Mouse (Mus musculus): ENCODE measurements at regions not wholly inside any gene's neighbourhood (a gene's known extent, or its start where the extent isn't known, plus 50 kb on each side); places are given as distances from the start of the nearest gene placed in this dataset.

- no peak for DNase-seq (ENCODE audit: low spot score in 2 of 2)
Observed at GRCm38 (mm10) chr4:9935949-9936348, 938.3 kb upstream of the 2610301B20Rik start.

GRCm38 (mm10) chr4:9951441-9951840, 922.9 kb upstream of the 2610301B20Rik start:
- no peak for DNase-seq (ENCODE audit: low spot score in 2 of 2)

GRCm38 (mm10) chr4:9974631-9975030, 899.7 kb upstream of the 2610301B20Rik start:
- no peak for DNase-seq (ENCODE audit: low spot score in 2 of 2)

GRCm38 (mm10) chr4:9981354-9982040, 892.8 kb upstream of the 2610301B20Rik start:
- no peak for DNase-seq (ENCODE audit: low spot score in 2 of 2)

GRCm38 (mm10) chr4:9982786-9983525, 891.3 kb upstream of the 2610301B20Rik start:
- DNase-seq (ENCODE audit: low spot score in 2 of 2) = no peak

- no peak for DNase-seq (ENCODE audit: low spot score in 2 of 2)
Observed at GRCm38 (mm10) chr4:9993871-9994270, 880.4 kb upstream of the 2610301B20Rik start.

- no peak for DNase-seq (ENCODE audit: low spot score in 2 of 2)
Observed at GRCm38 (mm10) chr4:9994466-9994865, 879.8 kb upstream of the 2610301B20Rik start.

- no peak for DNase-seq (ENCODE audit: low spot score in 2 of 2)
Observed at GRCm38 (mm10) chr4:10030316-10030715, 844.0 kb upstream of the 2610301B20Rik start.

GRCm38 (mm10) chr4:10031764-10032163, 842.5 kb upstream of the 2610301B20Rik start:
- DNase-seq (ENCODE audit: low spot score in 2 of 2) = no peak

GRCm38 (mm10) chr4:10035336-10035735, 839.0 kb upstream of the 2610301B20Rik start:
- DNase-seq (ENCODE audit: low spot score in 2 of 2) = no peak

GRCm38 (mm10) chr4:10041301-10042093, 832.8 kb upstream of the 2610301B20Rik start:
- DNase-seq (ENCODE audit: low spot score in 2 of 2) = no peak

- DNase-seq (ENCODE audit: low spot score in 2 of 2) = no peak
Observed at GRCm38 (mm10) chr4:10048770-10049169, 825.5 kb upstream of the 2610301B20Rik start.

- no peak for DNase-seq (ENCODE audit: low spot score in 2 of 2)
Observed at GRCm38 (mm10) chr4:10049411-10049810, 824.9 kb upstream of the 2610301B20Rik start.

GRCm38 (mm10) chr4:10051296-10052267, 822.7 kb upstream of the 2610301B20Rik start:
- no peak for DNase-seq (ENCODE audit: low spot score in 2 of 2)

- DNase-seq (ENCODE audit: low spot score in 2 of 2) = no peak
Observed at GRCm38 (mm10) chr4:10052869-10053268, 821.4 kb upstream of the 2610301B20Rik start.

- DNase-seq (ENCODE audit: low spot score in 2 of 2) = no peak
Observed at GRCm38 (mm10) chr4:10072500-10073106, 801.7 kb upstream of the 2610301B20Rik start.

- no peak for DNase-seq (ENCODE audit: low spot score in 2 of 2)
Observed at GRCm38 (mm10) chr4:10079565-10080169, 794.6 kb upstream of the 2610301B20Rik start.

- DNase-seq (ENCODE audit: low spot score in 2 of 2) = no peak
Observed at GRCm38 (mm10) chr4:10114831-10115230, 759.5 kb upstream of the 2610301B20Rik start.

GRCm38 (mm10) chr4:10117964-10118363, 756.3 kb upstream of the 2610301B20Rik start:
- DNase-seq (ENCODE audit: low spot score in 2 of 2) = no peak

- DNase-seq (ENCODE audit: low spot score in 2 of 2) = peak; percentile 4 to 8
Observed at GRCm38 (mm10) chr4:10124252-10124651, 750.0 kb upstream of the 2610301B20Rik start.
